Mouse (Mus musculus) spleen, postnatal 10 days (tissue): Measurements from ENCODE around the gene Gm20604.
A peak's percentile ranks its signal among the peaks of the same experiment; 100 is the strongest.

Experiments
- DNase-seq, 2 experiments: peaks; one replicate each; pipeline ENCODE4 v3.0.0; 2021 to 2022; ENCODE audit warnings: low spot score in 2 of 2

Gene Gm20604

GRCm38 (mm10) chr12:102743036-102743588 is 15.4 kb downstream of the Gm20604 start:
- no peak for DNase-seq

GRCm38 (mm10) chr12:102742056-102742455 is 16.4 kb downstream of the Gm20604 start:
- DNase-seq: no peak

- no peak for DNase-seq
Measured at GRCm38 (mm10) chr12:102740285-102740684, 18.2 kb downstream of the Gm20604 start.

GRCm38 (mm10) chr12:102739096-102739495 is 19.4 kb downstream of the Gm20604 start:
- DNase-seq: no peak

GRCm38 (mm10) chr12:102733381-102733780 is 25.1 kb downstream of the Gm20604 start:
- DNase-seq: peak; percentile 47 to 82

GRCm38 (mm10) chr12:102730798-102731619 is 27.5 kb downstream of the Gm20604 start:
- no peak for DNase-seq

GRCm38 (mm10) chr12:102729855-102730797 is 28.3 kb downstream of the Gm20604 start:
- DNase-seq: peak in 1 of 2 experiments; percentile 64

- no peak for DNase-seq
Measured at GRCm38 (mm10) chr12:102725761-102726175, 32.7 kb downstream of the Gm20604 start.

- no peak for DNase-seq
Measured at GRCm38 (mm10) chr12:102725146-102725545, 33.3 kb downstream of the Gm20604 start.

- DNase-seq: no peak
Measured at GRCm38 (mm10) chr12:102723861-102724260, 34.6 kb downstream of the Gm20604 start.

GRCm38 (mm10) chr12:102722966-102723365 is 35.5 kb downstream of the Gm20604 start:
- DNase-seq: no peak

GRCm38 (mm10) chr12:102722451-102722850 is 36.0 kb downstream of the Gm20604 start:
- DNase-seq: no peak

- peak in 1 of 2 experiments; percentile 57 for DNase-seq
Measured at GRCm38 (mm10) chr12:102719552-102720315, 38.7 kb downstream of the Gm20604 start.

GRCm38 (mm10) chr12:102714654-102715395 is 43.6 kb downstream of the Gm20604 start:
- DNase-seq: no peak

- no peak for DNase-seq
Measured at GRCm38 (mm10) chr12:102714116-102714515, 44.4 kb downstream of the Gm20604 start.

GRCm38 (mm10) chr12:102713153-102713865 is 45.2 kb downstream of the Gm20604 start:
- no peak for DNase-seq

GRCm38 (mm10) chr12:102710851-102711375 is 47.6 kb downstream of the Gm20604 start:
- no peak for DNase-seq

GRCm38 (mm10) chr12:102709896-102710295 is 48.6 kb downstream of the Gm20604 start:
- DNase-seq: no peak

GRCm38 (mm10) chr12:102708220-102708619 is 50.3 kb downstream of the Gm20604 start:
- no peak for DNase-seq
